Mouse (Mus musculus) natural killer cell, adult 2 months (primary cell): ENCODE results near the gene Gpc3.
"Not testable (repeated sequence)": the region's sequence is repeated elsewhere in the genome, so short reads cannot be mapped to it uniquely, and the experiment has no call there.

ENCODE experiments used
- DNase-seq, 2 experiments: peaks; one replicate each; pipeline ENCODE4 v3.0.0; 2022; ENCODE audit warnings: low spot score in 2 of 2

Gpc3 gene

GRCm38 (mm10) chrX:52281103-52281900 is 332.4 kb downstream of the Gpc3 start:
- DNase-seq: no peak

- DNase-seq: no peak
Observed at GRCm38 (mm10) chrX:52278687-52279359, 334.9 kb downstream of the Gpc3 start.

DNA sequence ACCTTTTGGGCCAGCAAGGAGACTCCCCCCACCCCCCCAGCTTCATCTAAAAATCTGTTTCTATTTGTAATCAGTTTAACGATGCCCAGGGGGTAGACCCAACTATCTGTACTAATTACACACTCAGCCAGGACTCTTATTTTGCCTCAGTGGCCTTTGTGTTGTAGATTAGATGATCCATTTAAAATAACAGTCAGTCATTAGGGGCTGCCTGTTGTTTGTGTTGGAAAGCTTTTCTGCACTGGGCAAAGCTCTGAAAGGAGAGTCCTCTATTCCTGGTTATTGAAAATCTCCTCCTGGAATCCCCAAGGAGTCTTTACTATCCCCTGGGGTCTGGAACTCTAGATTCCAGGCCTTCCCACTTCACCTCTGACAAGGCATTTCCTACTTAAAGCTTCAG is 336.2 kb downstream of the Gpc3 start:
- DNase-seq: no peak

GRCm38 (mm10) chrX:52273016-52273415 is 340.7 kb downstream of the Gpc3 start:
- DNase-seq: no peak

- DNase-seq: no peak
Observed at GRCm38 (mm10) chrX:52261991-52262390, 351.8 kb downstream of the Gpc3 start.

DNA sequence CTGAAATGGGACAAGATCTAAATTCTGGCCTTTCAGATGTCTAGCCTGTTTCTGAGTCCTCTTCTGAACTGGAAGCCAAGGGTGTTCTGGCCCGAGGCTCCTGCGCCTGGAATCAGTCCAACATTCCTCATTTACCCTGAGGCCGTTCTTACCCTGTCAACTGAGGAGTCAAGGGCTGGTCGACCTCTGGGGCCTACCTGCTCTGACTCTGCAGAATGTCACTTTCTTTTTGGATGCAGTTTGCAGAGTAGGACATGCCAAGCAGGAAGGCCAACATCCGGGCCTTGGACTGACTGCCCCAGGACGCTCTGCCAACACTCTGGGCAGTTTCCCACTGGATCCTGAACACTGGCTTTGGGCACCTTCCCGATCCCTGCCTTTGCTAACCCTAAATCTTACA is 352.2 kb downstream of the Gpc3 start:
- DNase-seq: no peak

- not testable (repeated sequence) for DNase-seq
Observed at GRCm38 (mm10) chrX:52259771-52260170, 354.0 kb downstream of the Gpc3 start.

- no peak for DNase-seq
Observed at GRCm38 (mm10) chrX:52254526-52254925, 359.2 kb downstream of the Gpc3 start.

DNA sequence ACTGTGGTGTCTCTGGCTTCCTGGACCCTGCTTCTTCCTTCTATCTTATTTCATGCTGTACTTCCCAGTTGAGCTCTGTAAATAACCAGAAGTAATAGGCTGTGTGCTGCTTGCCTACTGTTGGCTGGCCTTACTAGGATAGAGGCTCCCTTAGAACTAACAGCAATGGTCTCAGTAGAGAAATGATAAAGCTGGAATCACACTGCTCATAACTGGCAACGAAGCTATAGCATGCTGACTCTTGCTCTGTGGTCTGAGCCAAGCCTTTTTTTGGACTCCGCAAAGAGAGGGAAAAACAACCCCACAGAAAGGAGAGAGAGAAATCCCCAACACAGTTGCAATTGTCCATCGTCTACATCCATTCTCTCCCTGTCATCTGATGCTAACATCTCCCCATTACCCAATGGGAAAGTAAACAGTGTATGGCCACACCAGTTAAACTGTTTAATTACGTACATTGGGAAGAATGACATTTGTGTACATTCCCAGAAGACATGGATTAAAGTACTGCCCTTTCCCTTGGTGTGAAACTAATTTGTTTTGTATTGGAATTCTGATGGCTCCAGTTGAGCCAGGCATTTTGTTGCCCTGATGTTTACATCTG is 368.0 kb downstream of the Gpc3 start:
- DNase-seq: no peak

- DNase-seq: no peak
Observed at GRCm38 (mm10) chrX:52237470-52237869, 376.3 kb downstream of the Gpc3 start.

- no peak for DNase-seq
Observed at GRCm38 (mm10) chrX:52231984-52232383, 381.8 kb downstream of the Gpc3 start.

- DNase-seq: no peak
Observed at GRCm38 (mm10) chrX:52230711-52231110, 383.0 kb downstream of the Gpc3 start.
